ENCODE assay signal across 8 mouse cellular contexts in the genomic region with DNA sequence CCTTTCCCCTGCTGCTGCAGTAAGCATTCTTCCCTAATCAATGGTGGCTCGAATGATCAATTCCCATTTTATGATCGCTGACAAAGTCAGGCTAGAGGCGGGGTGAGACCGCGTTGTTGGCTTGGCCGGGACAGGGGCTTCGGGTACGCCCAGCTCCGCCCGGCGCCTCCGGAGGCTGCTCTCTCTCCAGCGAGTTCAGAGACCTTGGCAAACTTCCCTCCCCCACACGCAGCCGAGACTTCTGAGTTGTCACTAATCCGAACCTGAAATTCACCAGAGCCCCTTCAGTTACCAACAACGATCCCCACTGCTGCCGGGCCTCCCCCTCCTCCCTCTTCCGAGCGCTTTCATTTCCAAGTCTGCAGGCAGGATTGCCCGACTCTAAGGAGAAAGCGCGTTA. TPM values are rescaled to one million over a fixed set of nuclear protein-coding genes. Genes with fewer than 3 reads are reported as not detected.
A peak's percentile ranks its signal among the peaks of the same experiment; 100 is the strongest.
DNase-seq lines count a peak whose midpoint lies in the region; ATAC-seq lines count a peak whose summit lies in the region.

No protein-coding gene starts in this region.

- H3K27ac ChIP-seq in embryonic facial prominence, embryonic 10.5 days (replicated peaks), result peak overlapping the region; percentile 70
- H3K27ac ChIP-seq in limb, embryonic 10.5 days, result peak overlapping the region; percentile 66
- peak overlapping the region; percentile 60 for H3K27ac ChIP-seq in midbrain, embryonic 12.5 days (replicated peaks)

- H3K4me1 ChIP-seq in embryonic facial prominence, embryonic 10.5 days, result peaks cover 47% of the 10 kb centered on the region
- H3K4me1 ChIP-seq in limb, embryonic 10.5 days, result peaks cover 38% of the 10 kb centered on the region
- H3K4me1 ChIP-seq in midbrain, embryonic 12.5 days, result peaks cover 28% of the 10 kb centered on the region

- H3K4me3 ChIP-seq in embryonic facial prominence, embryonic 10.5 days, result peak overlapping the region; percentile 55
- H3K4me3 ChIP-seq in limb, embryonic 10.5 days, result peak overlapping the region; percentile 45
- H3K4me3 ChIP-seq in midbrain, embryonic 12.5 days, result peak overlapping the region; percentile 39

- whole genome bisulfite sequencing in embryonic facial prominence, embryonic 10.5 days, result under 1% methylated on average over 23 of the region's 23 CpGs
- WGBS in limb, embryonic 10.5 days, result under 1% methylated on average over 23 of the region's 23 CpGs
- under 1% methylated on average over 23 of the region's 23 CpGs for WGBS in midbrain, embryonic 12.5 days

- H3K9ac ChIP-seq in midbrain, embryonic 12.5 days (replicated peaks), result peak overlapping the region; percentile 53

- DNase-seq in right cerebral cortex, postnatal 10 days (ENCODE audit: low spot score in 2 of 2), result peak; percentile 73 to 78
- DNase-seq in right cerebral cortex, postnatal 25 days, result no peak
- DNase-seq in embryonic facial prominence, embryonic 10.5 days (ENCODE audit: low spot score), result peak; percentile 89
- DNase-seq in heart, postnatal 14 days, result peak; percentile 55 to 59
- DNase-seq in limb, embryonic 10.5 days (ENCODE audit: low spot score), result peak; percentile 87
- DNase-seq in layer of hippocampus, postnatal 36 days, result no peak

- H3K9me3 ChIP-seq in embryonic facial prominence, embryonic 10.5 days, result no peaks in the 10 kb centered on the region
- H3K9me3 ChIP-seq in limb, embryonic 10.5 days (replicated peaks), result no peaks in the 10 kb centered on the region
- H3K9me3 ChIP-seq in midbrain, embryonic 12.5 days, result no peaks in the 10 kb centered on the region

- ATAC-seq in midbrain, embryonic 12.5 days (ENCODE audit: low FRiP score, low read depth), result peak; percentile 80
- ATAC-seq in activated CD4-positive, CD25-positive, alpha-beta regulatory T cell, adult 4 months, result no peak

- intact Hi-C loops in heart, postnatal 14 days (cut with DNase I), result loop anchor here (10.0 kb wide), 2 partner anchors 561 to 1221 kb away; no protein-coding TSS in a partner anchor

- H3K27me3 ChIP-seq in embryonic facial prominence, embryonic 10.5 days (replicated peaks; ENCODE audit: low read depth, poor library complexity, severe bottlenecking), result peaks cover 66% of the 10 kb centered on the region
- H3K27me3 ChIP-seq in limb, embryonic 10.5 days (ENCODE audit: low read depth, poor library complexity, severe bottlenecking), result peaks cover 59% of the 10 kb centered on the region
- H3K27me3 ChIP-seq in midbrain, embryonic 12.5 days, result peaks cover 42% of the 10 kb centered on the region

- no peaks in the 10 kb centered on the region for H3K36me3 ChIP-seq in embryonic facial prominence, embryonic 10.5 days (replicated peaks)
- H3K36me3 ChIP-seq in limb, embryonic 10.5 days, result no peaks in the 10 kb centered on the region
- no peaks in the 10 kb centered on the region for H3K36me3 ChIP-seq in midbrain, embryonic 12.5 days

- H3K4me2 ChIP-seq in midbrain, embryonic 12.5 days (replicated peaks), result peak overlapping the region; percentile 81

RNA-seq across cellular contexts. Expression of gene Meis2, which starts 10.3 kb away (rescaled TPM):
- 67.0 and 71.9 TPM in 2 replicates for polyA plus RNA-seq in embryonic facial prominence, embryonic 10.5 days (2016; fragmentation: Nextera tagmentation; extraction: Ambion mirVana)
- 10 to 100 TPM; 19.9 to 21.3 TPM for total RNA-seq in heart, postnatal 14 days (2021)
- polyA plus RNA-seq in limb, embryonic 10.5 days (2016; fragmentation: Nextera tagmentation; extraction: Ambion mirVana), result 63.2 and 65.7 TPM in 2 replicates
- polyA plus RNA-seq in midbrain, embryonic 12.5 days (2016; fragmentation: Nextera tagmentation; extraction: Ambion mirVana), result 76.1 and 92.1 TPM in 2 replicates
- 10 to 100 TPM; 39.2 to 43.8 TPM for total RNA-seq in layer of hippocampus, postnatal 36 days (2021)
- polyA plus RNA-seq in activated CD4-positive, CD25-positive, alpha-beta regulatory T cell, adult 4 months (2017; shearing (Covaris generic)), result under 1 TPM in 1 of 2 experiments, not detected in 1; 0.26 TPM

Comparison
In these comparisons a context has a peak if more than half of its experiments do, and no peak if none do; other contexts are left out.
1. DNase-seq: peak in right cerebral cortex, postnatal 10 days (2 of 2), embryonic facial prominence, embryonic 10.5 days (single experiment), heart, postnatal 14 days (2 of 2) and limb, embryonic 10.5 days (single experiment); none in right cerebral cortex, postnatal 25 days (single experiment) and layer of hippocampus, postnatal 36 days (0 of 2).
2. RNA of gene Meis2, which starts 10.3 kb away (polyA plus RNA-seq): 76.1 to 92.1 TPM in midbrain, embryonic 12.5 days, 67.0 to 71.9 TPM in embryonic facial prominence, embryonic 10.5 days and 63.2 to 65.7 TPM in limb, embryonic 10.5 days; 0.26 TPM in activated CD4-positive, CD25-positive, alpha-beta regulatory T cell, adult 4 months; every median in the first group is over 10 times any median in the second.
3. Peak in every context shown above with its lines, with median percentiles within 50 percentile points of each other: H3K27ac ChIP-seq and H3K4me3 ChIP-seq.